Mouse (Mus musculus) frontal cortex, postnatal 10 days (tissue): ENCODE data around the gene Sorcs3.

Experiments
- DNase-seq, 2 experiments: peaks; one replicate each; pipeline ENCODE4 v3.0.0; 2022; ENCODE audit warnings: low spot score in 2 of 2, mixed read lengths in 1 of 2

The Sorcs3 gene

DNA sequence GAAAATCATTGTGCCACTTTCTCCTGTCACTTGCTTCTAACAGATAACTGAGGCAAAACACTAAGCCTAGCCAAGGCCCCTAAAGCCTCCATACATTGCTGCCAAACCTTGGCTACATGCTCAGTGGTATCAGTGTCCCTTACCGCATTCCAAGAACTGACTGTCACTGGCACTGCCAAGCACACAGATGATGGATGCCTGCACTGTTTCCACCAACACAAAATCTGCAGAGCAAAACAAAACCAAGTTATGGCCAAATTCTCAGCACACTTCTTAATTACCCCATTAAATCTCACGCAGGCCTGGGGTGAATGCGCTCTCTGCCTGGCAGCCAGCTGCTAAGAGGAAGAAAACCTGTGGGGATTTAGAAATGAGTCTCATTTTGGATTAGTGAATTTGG is 628.5 kb downstream of the Sorcs3 start:
- no peak for DNase-seq

GRCm38 (mm10) chr19:48839418-48839817 is 633.6 kb downstream of the Sorcs3 start:
- DNase-seq, result no peak

GRCm38 (mm10) chr19:48847700-48848099 is 641.9 kb downstream of the Sorcs3 start:
- DNase-seq, result no peak

DNA sequence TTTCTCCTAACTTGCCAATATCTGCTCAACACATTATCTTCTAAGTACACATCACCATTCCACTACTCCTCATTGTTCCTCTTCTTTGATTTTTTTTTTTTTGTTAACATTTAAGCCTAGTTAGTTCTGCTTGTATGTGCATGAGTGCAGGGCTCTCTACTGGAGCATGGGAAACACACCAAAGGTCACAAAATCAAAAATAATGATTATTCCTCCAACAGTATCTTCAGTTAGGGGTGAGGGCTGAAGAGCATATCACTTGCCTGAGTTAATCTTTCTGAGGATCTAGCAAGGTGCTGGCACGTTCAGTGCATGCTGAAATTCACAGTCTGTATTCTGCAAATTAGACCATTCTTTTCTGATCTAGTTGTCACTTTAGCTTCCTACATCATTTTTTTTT is 644.6 kb downstream of the Sorcs3 start:
- no peak for DNase-seq
